Mouse (Mus musculus) cerebellum, adult 8-10 months (tissue): Measurements from ENCODE around the gene Rtl8b.
"Not testable (repeated sequence)": the region's sequence is repeated elsewhere in the genome, so short reads cannot be mapped to it uniquely, and the experiment has no call there.

ENCODE experiments used
- DNase-seq: peaks from one replicate; pipeline ENCODE4 v3.0.0; 2022

The Rtl8b gene

GRCm38 (mm10) chrX:53670294-53670693 is at the start of gene Rtl8b:
Gene Rtl8b, minus strand, starts transcription at chrX:53670408.
- peak; percentile 76 for DNase-seq

GRCm38 (mm10) chrX:53716323-53717182 is 46.3 kb upstream of the Rtl8b start:
- peak; percentile 45 for DNase-seq

GRCm38 (mm10) chrX:53715942-53716322 is 45.7 kb upstream of the Rtl8b start:
- no peak for DNase-seq

DNA sequence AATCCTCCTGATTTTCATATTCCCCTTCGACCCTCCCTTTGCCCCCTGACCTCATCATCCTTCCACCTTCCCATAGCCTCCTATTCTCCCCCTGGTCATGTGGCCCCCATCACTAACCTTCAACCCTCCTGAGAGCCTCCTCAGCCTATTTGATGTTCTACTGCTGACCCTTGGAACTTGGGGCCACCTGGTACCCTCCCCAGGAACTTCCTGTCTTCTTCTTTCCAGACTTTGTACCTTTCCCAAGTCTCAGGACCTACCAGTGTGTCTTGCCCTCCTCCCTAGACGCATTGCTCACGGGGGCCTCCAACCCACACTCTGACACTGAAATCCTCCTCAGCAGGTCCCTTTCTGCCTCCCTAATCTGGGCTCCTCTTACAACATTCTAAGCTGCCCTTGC is 32.5 kb upstream of the Rtl8b start:
- no peak for DNase-seq

DNA sequence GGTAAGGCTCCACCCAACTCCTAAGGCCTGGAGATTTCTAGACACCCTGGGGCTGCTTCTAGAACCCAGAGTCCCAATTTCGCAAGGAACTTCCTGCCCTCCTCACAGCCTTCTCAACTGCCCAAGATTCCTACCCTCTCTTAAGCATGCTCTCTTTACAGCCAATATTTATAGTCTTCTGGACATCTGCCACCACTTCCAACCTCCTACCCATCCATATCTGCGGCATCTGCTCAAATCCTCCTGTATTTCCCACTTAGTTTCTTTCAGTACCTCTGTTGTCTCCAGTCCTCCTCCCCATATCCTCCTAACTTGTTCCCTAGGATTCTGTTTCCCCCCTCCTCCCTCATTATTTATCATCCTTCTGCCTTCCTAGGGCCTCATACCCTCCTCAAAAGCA is 29.0 kb upstream of the Rtl8b start:
- no peak for DNase-seq

DNA sequence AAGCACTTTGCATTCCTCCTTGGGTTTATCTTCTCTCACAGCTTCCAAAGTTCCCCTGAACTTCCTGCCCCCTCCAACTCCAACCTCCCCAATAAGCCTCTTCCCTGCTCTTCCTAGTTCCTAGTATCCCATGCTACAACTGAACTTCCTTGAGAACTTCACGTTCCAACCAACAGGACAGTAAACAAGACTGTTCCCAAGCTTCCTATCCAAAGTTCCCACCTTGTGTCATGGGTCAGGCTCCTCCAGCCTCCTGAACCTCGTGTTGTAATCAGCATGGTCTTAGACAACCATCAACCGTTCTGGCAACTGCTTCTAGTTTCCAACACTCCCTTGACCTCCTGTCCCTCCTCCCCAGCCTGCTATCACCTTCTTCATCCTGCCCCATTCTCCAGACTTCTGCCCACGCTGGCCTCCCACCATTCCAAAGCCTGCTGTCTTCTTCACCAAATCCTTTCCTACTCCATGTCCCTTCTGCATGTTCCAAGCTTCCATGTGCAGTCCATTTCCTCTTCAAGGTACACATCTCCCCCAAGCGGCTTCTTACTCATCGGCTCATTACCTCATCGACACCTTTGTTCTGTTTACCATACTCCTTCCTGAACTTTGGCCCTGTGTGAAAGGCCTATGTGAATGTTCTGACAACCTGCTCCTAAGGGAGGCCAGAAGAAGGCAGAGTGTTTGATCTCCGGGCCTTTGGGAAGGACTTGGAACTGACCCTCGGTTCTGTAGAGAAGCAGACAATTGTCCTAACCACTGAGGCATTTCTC is 24.0 kb upstream of the Rtl8b start:
- no peak for DNase-seq

GRCm38 (mm10) chrX:53693141-53693540 is 22.9 kb upstream of the Rtl8b start:
- DNase-seq: no peak

DNA sequence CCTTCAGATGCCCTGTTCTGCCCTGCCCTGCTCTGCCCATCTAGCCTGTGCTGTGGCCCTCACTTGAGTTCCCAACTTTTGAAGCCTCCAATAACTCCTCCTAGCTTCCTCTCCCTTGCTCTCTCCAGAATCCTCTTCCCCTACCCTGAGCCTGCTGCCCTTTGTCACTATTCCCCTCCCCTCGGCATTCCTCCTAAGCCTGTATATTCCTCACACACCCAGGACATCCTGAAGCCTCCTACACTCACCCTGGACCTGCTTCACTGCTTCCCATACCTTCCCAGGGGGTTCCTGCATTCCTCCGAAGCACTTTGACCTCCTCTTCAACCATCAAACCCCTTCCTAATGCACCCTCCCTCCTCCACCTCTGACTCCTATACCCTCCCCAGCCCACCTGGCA is 21.9 kb upstream of the Rtl8b start:
- DNase-seq: no peak

- not testable (repeated sequence) for DNase-seq
Measured at GRCm38 (mm10) chrX:53684676-53685075, 14.5 kb upstream of the Rtl8b start.

GRCm38 (mm10) chrX:53682650-53683049 is 12.4 kb upstream of the Rtl8b start:
- not testable (repeated sequence) for DNase-seq

DNA sequence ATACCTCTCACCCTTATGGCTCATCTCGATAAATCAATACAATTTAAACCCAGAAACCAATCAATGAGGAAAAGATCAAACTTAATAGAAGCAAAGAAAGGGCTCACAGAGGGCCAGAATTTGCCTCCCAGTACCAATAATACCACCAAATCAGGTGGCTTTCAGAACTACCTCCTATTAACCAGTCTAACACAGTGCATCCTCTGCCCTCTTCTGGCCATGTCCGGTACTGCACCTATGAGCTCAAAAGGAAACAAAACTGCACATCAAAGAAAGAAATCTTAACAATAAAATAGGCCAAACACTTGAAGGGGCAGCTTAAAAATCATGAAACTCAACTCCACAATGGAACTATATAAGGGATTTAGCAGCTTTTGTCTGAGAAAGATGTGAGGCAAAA is 6.7 kb upstream of the Rtl8b start:
- peak; percentile 64 for DNase-seq

GRCm38 (mm10) chrX:53670696-53671095 is 488 bp upstream of the Rtl8b start:
- peak; percentile 18 for DNase-seq

DNA sequence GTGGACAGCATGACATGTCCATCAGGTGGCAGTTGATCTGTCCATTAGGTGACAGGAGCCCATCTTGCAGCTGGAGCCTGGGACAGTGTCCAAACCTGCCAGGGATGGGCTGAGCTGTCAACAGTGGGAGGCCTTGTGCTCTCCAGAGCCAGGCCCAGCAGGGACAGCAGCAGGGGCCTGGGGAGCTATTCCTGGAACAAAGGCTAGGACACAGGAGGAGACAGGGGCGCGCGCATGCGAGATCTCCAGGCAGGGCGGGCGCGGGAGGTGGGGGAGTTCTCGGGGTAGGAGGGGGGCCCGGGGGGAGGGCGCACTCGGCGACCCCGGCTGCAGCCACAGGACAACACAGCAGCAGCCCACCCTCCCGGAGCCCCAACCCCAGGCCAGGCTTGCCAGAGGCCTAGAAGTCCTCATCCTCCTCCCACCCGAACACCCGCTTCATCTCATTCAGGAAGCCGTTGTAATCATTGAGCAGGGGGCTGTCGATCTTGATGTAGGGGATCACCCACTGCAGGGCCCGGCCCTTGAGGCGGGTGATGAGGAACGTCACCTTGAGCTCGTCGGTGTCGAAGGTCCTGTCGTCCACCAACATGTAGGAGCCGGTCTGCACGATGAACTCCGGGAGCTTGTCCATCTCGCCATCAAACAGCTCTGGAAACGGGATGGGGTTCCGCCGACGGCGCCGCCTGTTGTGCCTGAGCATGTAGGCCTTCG is 494 bp downstream of the Rtl8b start:
- DNase-seq: not testable (repeated sequence)

DNA sequence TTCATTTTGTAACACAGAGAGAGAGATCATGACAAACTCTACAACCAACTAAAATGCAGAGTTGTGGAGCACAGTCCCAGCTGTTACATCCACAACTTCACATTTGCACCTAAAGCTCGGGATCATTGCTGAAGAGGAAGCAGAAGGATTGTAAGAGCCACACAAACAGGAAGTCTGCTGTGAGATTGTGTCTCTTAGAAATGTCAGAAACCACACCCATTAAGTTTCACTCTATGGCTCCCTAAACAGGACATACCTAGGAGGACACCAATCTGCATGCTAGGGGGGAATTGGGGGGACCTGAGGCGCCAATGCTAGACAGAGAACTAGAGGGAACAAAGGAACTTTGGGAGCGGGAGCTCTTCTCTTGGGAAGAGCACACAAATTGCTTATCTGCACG is 17.3 kb downstream of the Rtl8b start:
- not testable (repeated sequence) for DNase-seq

- no peak for DNase-seq
Measured at GRCm38 (mm10) chrX:53645885-53646284, 24.3 kb downstream of the Rtl8b start.

DNA sequence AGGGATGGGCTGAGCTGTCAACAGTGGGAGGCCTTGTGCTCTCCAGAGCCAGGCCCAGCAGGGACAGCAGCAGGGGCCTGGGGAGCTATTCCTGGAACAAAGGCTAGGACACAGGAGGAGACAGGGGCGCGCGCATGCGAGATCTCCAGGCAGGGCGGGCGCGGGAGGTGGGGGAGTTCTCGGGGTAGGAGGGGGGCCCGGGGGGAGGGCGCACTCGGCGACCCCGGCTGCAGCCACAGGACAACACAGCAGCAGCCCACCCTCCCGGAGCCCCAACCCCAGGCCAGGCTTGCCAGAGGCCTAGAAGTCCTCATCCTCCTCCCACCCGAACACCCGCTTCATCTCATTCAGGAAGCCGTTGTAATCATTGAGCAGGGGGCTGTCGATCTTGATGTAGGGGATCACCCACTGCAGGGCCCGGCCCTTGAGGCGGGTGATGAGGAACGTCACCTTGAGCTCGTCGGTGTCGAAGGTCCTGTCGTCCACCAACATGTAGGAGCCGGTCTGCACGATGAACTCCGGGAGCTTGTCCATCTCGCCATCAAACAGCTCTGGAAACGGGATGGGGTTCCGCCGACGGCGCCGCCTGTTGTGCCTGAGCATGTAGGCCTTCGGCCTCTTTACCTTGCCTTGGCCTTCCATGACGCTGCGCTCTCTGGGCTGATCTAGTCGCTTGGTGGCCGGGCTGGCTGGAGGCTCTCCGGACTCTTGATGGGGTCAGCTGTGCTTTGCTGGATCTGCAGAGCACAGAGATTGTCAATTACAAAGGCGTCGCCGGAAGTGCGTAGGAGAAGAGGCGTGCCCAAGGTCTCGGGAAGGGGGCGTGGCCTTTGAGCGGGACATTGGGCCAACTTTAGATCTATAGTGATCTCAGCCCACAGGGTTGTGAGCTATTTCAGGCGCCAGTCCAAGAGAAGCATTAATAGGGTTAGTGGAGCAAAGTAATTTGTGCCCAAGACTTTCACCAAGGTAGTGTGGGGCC is 26.9 kb downstream of the Rtl8b start, which contains the start of gene Rtl8a:
Rtl8a (minus strand) TSS at position 703 of the 982 bp plus-strand sequence.
- peak; percentile 78 for DNase-seq

- peak; percentile 5 for DNase-seq
Measured at GRCm38 (mm10) chrX:53642604-53642979, 27.6 kb downstream of the Rtl8b start.

- DNase-seq: not testable (repeated sequence)
Measured at GRCm38 (mm10) chrX:53638107-53638506, 32.1 kb downstream of the Rtl8b start.
